Mouse (Mus musculus): Measurements from ENCODE around the gene Ubac1.

The Ubac1 gene

GRCm38 (mm10) chr2:26021561-26022257, at the start of gene Ubac1:
Gene Ubac1, minus strand, starts transcription at chr2:26021747.
- DNase-seq (ENCODE audit: low spot score in 2 of 2) = peak; percentile 90

GRCm38 (mm10) chr2:26068592-26068991, 47.0 kb upstream of the Ubac1 start:
- DNase-seq (ENCODE audit: low spot score in 2 of 2) = no peak

- DNase-seq (ENCODE audit: low spot score in 2 of 2) = no peak
Measured at GRCm38 (mm10) chr2:26068175-26068574, 46.6 kb upstream of the Ubac1 start.

GRCm38 (mm10) chr2:26066527-26066926, 45.0 kb upstream of the Ubac1 start:
- DNase-seq (ENCODE audit: low spot score in 2 of 2) = peak; percentile 79 to 90

- no peak for DNase-seq (ENCODE audit: low spot score in 2 of 2)
Measured at GRCm38 (mm10) chr2:26062742-26063427, 41.3 kb upstream of the Ubac1 start.

GRCm38 (mm10) chr2:26062241-26062640, 40.7 kb upstream of the Ubac1 start:
- no peak for DNase-seq (ENCODE audit: low spot score in 2 of 2)

- peak; percentile 55 to 58 for DNase-seq (ENCODE audit: low spot score in 2 of 2)
Measured at GRCm38 (mm10) chr2:26061018-26061666, 39.6 kb upstream of the Ubac1 start.

- DNase-seq (ENCODE audit: low spot score in 2 of 2) = no peak
Measured at GRCm38 (mm10) chr2:26057053-26057452, 35.5 kb upstream of the Ubac1 start.

- DNase-seq (ENCODE audit: low spot score in 2 of 2) = no peak
Measured at GRCm38 (mm10) chr2:26056226-26056625, 34.7 kb upstream of the Ubac1 start.

GRCm38 (mm10) chr2:26055747-26056102, 34.2 kb upstream of the Ubac1 start:
- DNase-seq (ENCODE audit: low spot score in 2 of 2) = no peak

GRCm38 (mm10) chr2:26055046-26055746, 33.6 kb upstream of the Ubac1 start:
- peak in 1 of 2 experiments; percentile 60 for DNase-seq (ENCODE audit: low spot score in 2 of 2)

GRCm38 (mm10) chr2:26052806-26053205, 31.3 kb upstream of the Ubac1 start:
- DNase-seq (ENCODE audit: low spot score in 2 of 2) = no peak

- DNase-seq (ENCODE audit: low spot score in 2 of 2) = no peak
Measured at GRCm38 (mm10) chr2:26048816-26049215, 27.3 kb upstream of the Ubac1 start.

GRCm38 (mm10) chr2:26044216-26044615, 22.7 kb upstream of the Ubac1 start:
- no peak for DNase-seq (ENCODE audit: low spot score in 2 of 2)

GRCm38 (mm10) chr2:26042603-26043002, 21.1 kb upstream of the Ubac1 start:
- no peak for DNase-seq (ENCODE audit: low spot score in 2 of 2)

GRCm38 (mm10) chr2:26041163-26041810, 19.7 kb upstream of the Ubac1 start:
- no peak for DNase-seq (ENCODE audit: low spot score in 2 of 2)

- DNase-seq (ENCODE audit: low spot score in 2 of 2) = peak in 1 of 2 experiments; percentile 45
Measured at GRCm38 (mm10) chr2:26039951-26040350, 18.4 kb upstream of the Ubac1 start.

- DNase-seq (ENCODE audit: low spot score in 2 of 2) = no peak
Measured at GRCm38 (mm10) chr2:26037386-26037785, 15.8 kb upstream of the Ubac1 start.

- no peak for DNase-seq (ENCODE audit: low spot score in 2 of 2)
Measured at GRCm38 (mm10) chr2:26034344-26035050, 12.9 kb upstream of the Ubac1 start.

GRCm38 (mm10) chr2:26030288-26030687, 8.7 kb upstream of the Ubac1 start:
- DNase-seq (ENCODE audit: low spot score in 2 of 2) = no peak

All from left cerebral cortex, adult 9 months (tissue).